Mouse (Mus musculus) duodenum, adult 2 months (tissue): ENCODE measurements around the gene Gm14698. TPM values are rescaled to one million over a fixed set of nuclear protein-coding genes. Genes with fewer than 3 reads are reported as not detected.

Source experiments
- polyA plus RNA-seq: library from polyadenylated mRNA; depleted of rRNA; stranded (reverse); fragments of >200 nt; gene quantifications from 2 replicates; pipeline ENCODE4 v1.2.3, GENCODE M21; 2012; ENCODE audit warnings: low replicate concordance; rRNA removed

The Gm14698 gene
- polyA plus RNA-seq = 0.02 TPM in 1 of 2 replicates, not detected in the other

GRCm38 (mm10) chrX:68821059-68821458, at the start of gene Gm14698:
TSS of gene Gm14698 (plus strand) at chrX:68821093.

Other genes with a start within 250 kb of the Gm14698 start
- gene Fmr1, start 142.6 kb upstream of the Gm14698 start, polyA plus RNA-seq = 0.61 and 2.4 TPM in 2 replicates
- gene Fmr1nb, start 59.3 kb upstream of the Gm14698 start, polyA plus RNA-seq = 0.25 and 2.6 TPM in 2 replicates
- gene Gm6812, start 72.0 kb downstream of the Gm14698 start, polyA plus RNA-seq = not detected in 2 replicates